Mouse (Mus musculus) liver, postnatal 0 days (tissue): ENCODE measurements around the gene Kirrel2. TPM values are rescaled to one million over a fixed set of nuclear protein-coding genes. Genes with fewer than 3 reads are reported as not detected.
A peak's percentile ranks its signal among the peaks of the same experiment; 100 is the strongest.

ENCODE experiments used
- ATAC-seq: fragments of 200-750 bp; cut with Nextera tagmentation; 2 replicates; pipeline ENCODE4 v1.8.0; 2017; ENCODE audit warnings: mild to moderate bottlenecking, moderate library complexity
- DNase-seq: peaks from one replicate; pipeline ENCODE4 v3.0.0-alpha.2; 2016
- H3K27ac ChIP-seq: fragments of 300-500 bp; sonication (generic); 2 replicates; pipeline ENCODE4 v1.5.1; 2014; ENCODE audit warnings: antibody characterized with exemption, moderate library complexity, mild to moderate bottlenecking, low read depth
- H3K27me3 ChIP-seq: fragments of 300-500 bp; sonication (generic); 2 replicates; pipeline ENCODE4 v1.6.1; 2014; ENCODE audit warnings: low read length, control low read depth, mixed read lengths; ENCODE audit not compliant: insufficient read depth
- H3K36me3 ChIP-seq: fragments of 300-500 bp; sonication (generic); replicated peaks from 2 replicates; pipeline ENCODE4 v1.6.1; 2014; ENCODE audit warnings: mild to moderate bottlenecking, control low read depth, low read length, moderate library complexity, mixed read lengths; ENCODE audit not compliant: insufficient read depth
- H3K4me1 ChIP-seq: fragments of 300-500 bp; sonication (generic); 2 replicates; pipeline ENCODE4 v1.6.1; 2014; ENCODE audit warnings: antibody characterized with exemption, mild to moderate bottlenecking, control low read depth; ENCODE audit not compliant: insufficient read depth
- H3K4me2 ChIP-seq: fragments of 300-500 bp; sonication (generic); 2 replicates; pipeline ENCODE4 v1.6.1; 2014; ENCODE audit warnings: low read depth, mild to moderate bottlenecking, low read length, moderate library complexity, mixed read lengths
- H3K4me3 ChIP-seq: fragments of 300-500 bp; sonication (generic); 2 replicates; pipeline ENCODE4 v1.5.1; 2014; ENCODE audit warnings: low read depth, low read length
- H3K9ac ChIP-seq: fragments of 300-500 bp; sonication (generic); replicated peaks from 2 replicates; pipeline ENCODE4 v1.6.1; 2014; ENCODE audit warnings: mild to moderate bottlenecking, moderate library complexity
- H3K9me3 ChIP-seq: fragments of 300-500 bp; sonication (generic); 2 replicates; pipeline ENCODE4 v1.6.1; 2016; ENCODE audit warnings: mild to moderate bottlenecking, control low read depth, low read length, mixed read lengths
- CTCF ChIP-seq: sonication (generic); IDR thresholded peaks from 2 replicates; pipeline ENCODE4 v1.5.1; 2016; ENCODE audit warnings: antibody characterized with exemption, low read depth
- EP300 ChIP-seq: IDR thresholded peaks from 2 replicates; pipeline ENCODE4 v1.6.1; 2016; ENCODE audit warnings: antibody characterized with exemption, low read depth, mild to moderate bottlenecking
- WGBS: fragments of 180-500 bp; shearing (Covaris S2); extraction: QIAGEN DNeasy Blood & Tissue Kit; methylation state at CpG from one replicate; pipeline ENCODE4 v1.1.7; 2014; ENCODE audit not compliant: insufficient replicate concordance; 5-methylcytosine and 5-hydroxymethylcytosine counted together
- polyA plus RNA-seq: library from polyadenylated mRNA; unstranded; fragments of >200 nt; fragmentation: Nextera tagmentation; extraction: Ambion mirVana; gene quantifications from 2 replicates; pipeline ENCODE4 v1.2.1, GENCODE M21; 2015

The Kirrel2 gene
- polyA plus RNA-seq, 1 experiment from 2014 or later: 0.05 TPM

DNA sequence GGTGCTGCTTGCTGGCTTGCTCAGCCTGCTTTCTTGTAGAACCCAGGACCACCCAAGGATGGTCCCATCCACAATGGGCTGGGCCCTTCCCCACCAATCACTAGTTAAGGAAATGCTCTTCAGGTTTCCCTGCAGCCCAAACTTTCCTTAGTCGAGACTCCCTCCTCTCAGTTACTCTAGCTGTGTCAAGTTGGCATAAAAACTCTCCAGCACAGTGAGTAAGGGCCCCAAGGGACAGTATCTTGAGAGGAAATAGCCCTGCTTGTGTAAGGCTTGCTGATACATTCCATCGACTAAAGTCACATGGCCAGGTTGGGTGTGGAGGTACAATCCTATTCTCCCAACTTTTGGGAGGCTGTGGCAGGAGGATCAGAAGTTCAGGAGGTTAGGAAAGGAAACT, 27.3 kb downstream of the Kirrel2 start:
- Histone ChIP-seq H3K4me2 (no peak overlapping the region), H3K9ac (no peak overlapping the region), H3K36me3 (peaks cover 11% of the 10 kb centered on the region), H3K9me3 (no peaks in the 10 kb centered on the region), H3K4me3 (no peak overlapping the region), H3K4me1 (no peaks in the 10 kb centered on the region), H3K27ac (no peak overlapping the region), H3K27me3 (no peaks in the 10 kb centered on the region)
- TF ChIP-seq CTCF (no peak), EP300 (no peak)
- WGBS: 26% methylated on average over 2 of the region's 2 CpGs
- no peak for DNase-seq
- no peak for ATAC-seq

DNA sequence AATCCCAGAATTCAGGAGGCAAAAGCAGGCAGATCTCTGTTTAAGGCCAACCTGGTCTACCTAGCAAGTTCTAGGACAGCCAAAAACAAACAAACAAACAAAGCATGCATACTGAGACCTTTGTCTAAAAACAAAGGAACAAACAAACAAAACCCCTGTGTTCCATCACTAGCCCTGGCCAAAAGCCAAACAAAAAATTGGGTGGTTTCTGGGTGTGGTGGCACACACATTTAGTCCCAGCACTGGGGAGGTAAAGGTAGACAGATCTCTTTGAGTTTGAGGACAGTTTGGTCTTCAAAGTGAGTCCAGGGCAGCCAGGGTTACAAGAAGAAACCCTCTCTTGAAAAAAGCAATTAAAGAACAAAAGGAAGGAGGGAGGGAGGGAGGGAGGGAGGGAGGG, 28.2 kb downstream of the Kirrel2 start:
- no peak for ATAC-seq
- Histone ChIP-seq H3K9ac (no peak overlapping the region), H3K4me1 (no peaks in the 10 kb centered on the region), H3K27me3 (no peaks in the 10 kb centered on the region), H3K9me3 (no peaks in the 10 kb centered on the region), H3K4me3 (no peak overlapping the region), H3K4me2 (no peak overlapping the region), H3K27ac (no peak overlapping the region), H3K36me3 (peaks cover 18% of the 10 kb centered on the region)
- no peak for DNase-seq
- TF ChIP-seq EP300: no peak
- TF ChIP-seq CTCF: no peak

DNA sequence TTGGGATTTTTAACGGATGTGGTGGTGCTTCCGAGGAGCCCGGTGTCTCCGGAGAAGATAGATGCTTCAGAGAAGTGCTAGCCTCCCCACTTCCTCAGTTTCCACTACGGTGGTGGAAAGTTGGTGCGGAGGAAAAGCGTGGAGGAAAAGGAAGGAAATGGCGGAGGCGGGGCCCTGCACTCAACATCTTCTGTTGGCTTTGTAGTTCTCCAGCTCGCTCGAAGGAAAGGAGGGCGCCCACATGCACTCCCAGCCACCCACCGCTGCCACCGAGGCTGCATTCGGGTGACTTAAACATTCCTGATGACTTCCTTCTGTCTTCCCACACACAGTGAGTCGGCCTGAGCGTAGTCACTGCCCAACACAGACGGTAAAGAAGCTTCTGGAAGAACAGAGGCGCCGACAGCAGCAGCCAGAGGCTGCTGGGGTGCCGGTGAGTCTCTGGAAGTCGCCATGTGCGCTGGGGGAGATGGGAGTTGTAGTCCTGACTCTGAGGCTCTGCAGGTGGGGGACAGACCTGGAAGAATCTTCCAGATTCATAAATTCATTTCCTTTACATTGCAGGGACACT, 34.3 kb downstream of the Kirrel2 start:
- H3K36me3 ChIP-seq: peaks cover 23% of the 10 kb centered on the region
- TF ChIP-seq EP300 (no peak), CTCF (no peak)
- H3K4me3 ChIP-seq: peak overlapping the region; percentile 65
- no peaks in the 10 kb centered on the region for H3K27me3 ChIP-seq
- no peak for DNase-seq
- 20% methylated on average over 23 of the region's 23 CpGs for WGBS
- peak overlapping the region; percentile 90 for H3K4me2 ChIP-seq
- H3K9ac ChIP-seq: peak overlapping the region; percentile 59
- H3K27ac ChIP-seq: peak overlapping the region; percentile 91
- ATAC-seq: no peak
- peaks cover 22% of the 10 kb centered on the region for H3K4me1 ChIP-seq
- H3K9me3 ChIP-seq: no peaks in the 10 kb centered on the region

DNA sequence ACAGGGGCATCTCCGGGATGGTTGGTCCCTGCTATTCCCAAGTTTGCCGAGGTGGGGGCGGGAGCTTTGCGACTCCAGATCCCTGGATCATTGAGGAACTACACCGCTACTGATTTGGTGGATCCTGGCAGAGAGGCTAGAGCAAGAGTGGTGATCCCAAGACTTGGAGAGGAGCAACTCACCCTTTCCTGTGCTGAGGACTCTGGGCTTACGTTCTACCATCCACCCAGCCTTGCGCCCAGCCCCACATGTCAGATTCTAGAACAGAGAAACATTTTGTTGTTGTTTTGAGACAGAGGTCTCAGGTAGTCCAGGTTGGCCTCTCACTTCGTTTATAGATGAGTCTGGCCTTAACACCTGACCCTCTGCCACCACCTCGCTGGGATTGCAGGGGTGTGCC, 34.9 kb downstream of the Kirrel2 start:
- WGBS: 3% methylated on average over 9 of the region's 9 CpGs
- Histone ChIP-seq H3K27ac (peak overlapping the region; percentile 91), H3K4me1 (peaks cover 23% of the 10 kb centered on the region), H3K9me3 (no peaks in the 10 kb centered on the region), H3K36me3 (peaks cover 23% of the 10 kb centered on the region), H3K4me2 (peak overlapping the region; percentile 90), H3K4me3 (peak overlapping the region; percentile 65), H3K9ac (peak overlapping the region; percentile 59), H3K27me3 (no peaks in the 10 kb centered on the region)
- no peak for ATAC-seq
- DNase-seq: no peak
- no peak for TF ChIP-seq EP300
- no peak for TF ChIP-seq CTCF

DNA sequence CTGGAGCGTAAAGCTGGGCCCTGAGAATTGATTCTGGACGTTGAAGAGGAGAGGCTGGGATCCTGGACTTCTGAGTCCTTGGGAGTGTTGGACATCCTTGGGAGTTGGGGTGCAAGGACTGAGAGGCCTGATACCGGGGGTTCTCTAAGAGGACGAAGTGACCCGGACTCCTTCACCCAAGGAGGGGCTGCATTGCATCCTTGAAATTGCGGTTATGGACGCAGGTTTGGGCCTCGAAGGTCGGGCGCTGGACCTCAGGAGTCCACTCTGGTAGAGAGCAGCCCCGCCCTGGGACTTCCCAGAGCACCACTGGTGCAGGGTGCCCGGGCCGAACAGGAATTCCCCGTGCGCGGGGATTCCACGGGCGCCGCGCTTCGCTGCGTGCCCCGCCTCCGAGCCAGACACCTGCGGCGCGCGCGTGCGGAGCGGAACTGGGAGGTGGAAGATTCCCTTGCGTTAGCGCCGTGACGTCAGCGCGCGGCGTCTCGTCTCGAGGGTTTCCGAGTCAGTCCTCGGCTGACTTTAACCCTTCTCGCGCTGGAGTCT, 35.5 kb downstream of the Kirrel2 start:
- peaks cover 23% of the 10 kb centered on the region for H3K4me1 ChIP-seq
- H3K27ac ChIP-seq: peak overlapping the region; percentile 91
- DNase-seq (peak; percentile 87), ATAC-seq (peak; percentile 55)
- H3K27me3 ChIP-seq: no peaks in the 10 kb centered on the region
- H3K36me3 ChIP-seq: peaks cover 20% of the 10 kb centered on the region
- TF ChIP-seq EP300: 0 out of 2 replicates have a peak, but pooled peaks have one; percentile 16
- no peak for TF ChIP-seq CTCF
- H3K9me3 ChIP-seq: no peaks in the 10 kb centered on the region
- under 1% methylated on average over 45 of the region's 45 CpGs for WGBS
- H3K9ac ChIP-seq: peak overlapping the region; percentile 59
- peak overlapping the region; percentile 65 for H3K4me3 ChIP-seq
- peak overlapping the region; percentile 90 for H3K4me2 ChIP-seq

DNA sequence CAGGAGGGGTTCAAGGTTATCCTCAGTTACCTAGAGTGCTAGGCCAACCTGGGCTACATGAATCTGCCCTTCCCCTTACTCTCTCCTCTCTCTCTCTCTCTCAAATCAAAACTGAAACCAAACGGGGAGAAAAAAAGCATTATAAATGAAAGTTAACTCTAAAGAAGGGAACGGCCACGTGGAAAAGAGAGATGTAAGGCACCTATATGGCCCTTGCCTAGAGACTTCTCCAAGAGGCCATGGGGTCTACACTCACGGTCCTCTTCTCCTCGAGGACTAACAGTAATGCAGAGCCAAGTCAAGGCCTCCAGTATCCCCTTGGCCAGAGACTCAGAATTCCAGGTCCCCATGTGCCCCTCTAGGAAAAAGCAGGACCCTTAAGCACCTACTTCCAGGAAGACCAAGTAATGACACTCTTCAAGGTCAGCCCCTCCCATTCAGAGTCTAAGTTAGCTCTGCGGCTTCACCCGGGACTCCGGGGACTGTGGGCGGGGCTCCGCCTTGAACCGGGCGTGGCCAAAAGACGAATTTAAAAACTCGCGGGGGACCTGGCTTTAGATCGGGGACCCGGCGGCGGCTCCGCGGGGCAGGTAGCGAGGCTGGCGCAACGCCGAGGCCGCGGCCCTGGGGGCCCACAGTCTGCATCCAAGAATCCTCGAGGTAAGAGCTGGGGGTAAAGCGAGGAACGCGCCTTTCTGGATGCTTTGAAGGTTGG, 36.2 kb downstream of the Kirrel2 start, which contains the start of gene Nfkbid:
TSS of gene Nfkbid (plus strand) at position 558 of the 715 bp plus-strand sequence.
- peaks cover 23% of the 10 kb centered on the region for H3K4me1 ChIP-seq
- WGBS: 5% methylated on average over 31 of the region's 31 CpGs
- peak within 1 kb of the TSS; percentile 90 for H3K4me2 ChIP-seq
- peaks cover 20% of the 10 kb centered on the region for H3K36me3 ChIP-seq
- H3K4me3 ChIP-seq: peak within 1 kb of the TSS; percentile 65
- H3K9me3 ChIP-seq: no peaks in the 10 kb centered on the region
- TF ChIP-seq EP300 (no peak), CTCF (no peak)
- peak within 1 kb of the TSS; percentile 59 for H3K9ac ChIP-seq
- peak within 1 kb of the TSS; percentile 91 for H3K27ac ChIP-seq
- H3K27me3 ChIP-seq: no peaks in the 10 kb centered on the region
- DNase-seq (peak; percentile 81), ATAC-seq (peak; percentile 37; the same call in 1 of the 2 replicates)
